Mouse (Mus musculus) thymus, adult 2 months (tissue): ENCODE results near the gene Haao. TPM values are rescaled to one million over a fixed set of nuclear protein-coding genes. Genes with fewer than 3 reads are reported as not detected.

Source experiments
- DNase-seq: peaks from one replicate; pipeline ENCODE4 v3.0.0; 2021
- H3K27ac ChIP-seq: fragments of 200-500 bp; 2 replicates; pipeline ENCODE4 v1.5.1; 2012; ENCODE audit warnings: low read length, control low read depth; ENCODE audit not compliant: control insufficient read depth, insufficient read depth
- H3K27me3 ChIP-seq: fragments of 200-500 bp; 2 replicates; pipeline ENCODE4 v1.6.1; 2012; ENCODE audit warnings: mild to moderate bottlenecking, low read length, moderate library complexity, mixed read lengths; ENCODE audit not compliant: control insufficient read depth, insufficient read depth
- H3K36me3 ChIP-seq: fragments of 200-500 bp; 2 replicates; pipeline ENCODE4 v1.6.1; 2012; ENCODE audit warnings: mild to moderate bottlenecking, low read length, moderate library complexity; ENCODE audit not compliant: control insufficient read depth, insufficient read depth
- H3K4me1 ChIP-seq: fragments of 200-500 bp; replicated peaks from 2 replicates; pipeline ENCODE4 v1.6.1; 2012; ENCODE audit warnings: low read length; ENCODE audit not compliant: control insufficient read depth, insufficient read depth
- H3K4me3 ChIP-seq: fragments of 200-500 bp; 2 replicates; pipeline ENCODE4 v1.5.1; 2012; ENCODE audit warnings: mild to moderate bottlenecking, low read length, control low read depth, moderate library complexity; ENCODE audit not compliant: control insufficient read depth, insufficient read depth
- CTCF ChIP-seq: fragments of 200-500 bp; IDR thresholded peaks from 2 replicates; pipeline ENCODE4 v1.5.1; 2012; ENCODE audit warnings: mild to moderate bottlenecking, control low read depth, low read length, moderate library complexity, borderline replicate concordance; ENCODE audit not compliant: control insufficient read depth, poor library complexity, insufficient read depth; ENCODE audit errors: extremely low read depth
- POLR2A ChIP-seq: fragments of 200-500 bp; IDR thresholded peaks from 2 replicates; pipeline ENCODE4 v1.6.1; 2012; ENCODE audit warnings: mild to moderate bottlenecking, low read length, control low read depth, moderate library complexity; ENCODE audit not compliant: control insufficient read depth, poor library complexity, insufficient read depth; ENCODE audit errors: extremely low read depth
- WGBS: fragments of 180-500 bp; shearing (Covaris S2); methylation state at CpG from one replicate; pipeline ENCODE4 v1.1.7; 2018; 5-methylcytosine and 5-hydroxymethylcytosine counted together
- polyA plus RNA-seq: library from polyadenylated mRNA; depleted of rRNA; stranded (reverse); fragments of >200 nt; gene quantifications from 2 replicates; pipeline ENCODE4 v1.2.3, GENCODE M21; 2012; rRNA removed

Gene Haao
- polyA plus RNA-seq, 1 experiment = 10.4 TPM

- H3K27ac ChIP-seq = no peak overlapping the region
- no peak overlapping the region for H3K4me3 ChIP-seq
- TF ChIP-seq POLR2A (no peak), CTCF (no peak)
- 0 out of 2 replicates have a peak, but pooled peaks cover 6% of the 10 kb centered on the region for H3K4me1 ChIP-seq
- no peaks in the 10 kb centered on the region for H3K27me3 ChIP-seq
- DNase-seq = no peak
- WGBS = 97% methylated on average over 6 of the region's 6 CpGs
- H3K36me3 ChIP-seq = peaks cover 20% of the 10 kb centered on the region; the same call in 1 of the 2 replicates
Observed at GRCm38 (mm10) chr17:83786418-83786817, 61.3 kb downstream of the Haao start.

GRCm38 (mm10) chr17:83782740-83783139, 65.0 kb downstream of the Haao start:
- no peak overlapping the region for H3K27ac ChIP-seq
- no peak overlapping the region for H3K4me3 ChIP-seq
- no peak for DNase-seq
- no peaks in the 10 kb centered on the region; the same call in 1 of the 2 replicates for H3K36me3 ChIP-seq
- H3K4me1 ChIP-seq = peaks cover 10% of the 10 kb centered on the region
- TF ChIP-seq POLR2A (no peak), CTCF (no peak)
- 94% methylated on average over 5 of the region's 5 CpGs for WGBS
- H3K27me3 ChIP-seq = no peaks in the 10 kb centered on the region

Other genes with a start within 250 kb of the Haao start
- gene Kcng3, start 216.1 kb downstream of the Haao start, polyA plus RNA-seq = 0.13 and 0.27 TPM in 2 replicates
- gene Mta3, start 141.8 kb downstream of the Haao start, polyA plus RNA-seq = 44.5 and 59.9 TPM in 2 replicates